Mouse (Mus musculus) heart, postnatal 10 days (tissue): ENCODE measurements at regions not wholly inside any gene's neighbourhood (a gene's known extent, or its start where the extent isn't known, plus 50 kb on each side); places are given as distances from the start of the nearest gene placed in this dataset.

Source experiments
- DNase-seq, 2 experiments: peaks; one replicate each; pipeline ENCODE4 v3.0.0; 2021
- intact Hi-C: fragments of 180-260 bp; cut with DNase I; formaldehyde crosslinking; loops from one replicate; pipeline ENCODE4 v1.15.1; 2025

GRCm38 (mm10) chr3:56437058-56437457 lies 253.6 kb upstream of the Nbea start:
- DNase-seq: peak; percentile 58 to 65
- intact Hi-C loops: no loop called here

- intact Hi-C loops: no loop called here
- peak; percentile 47 to 58 for DNase-seq
Measured at GRCm38 (mm10) chr3:56433495-56433894, 250.0 kb upstream of the Nbea start.

GRCm38 (mm10) chr3:56427201-56427600 lies 243.7 kb upstream of the Nbea start:
- intact Hi-C loops: no loop called here
- DNase-seq: no peak

- no peak for DNase-seq
- intact Hi-C loops: no loop called here
Measured at GRCm38 (mm10) chr3:56397851-56398496, 214.5 kb upstream of the Nbea start.

- DNase-seq: no peak
- intact Hi-C loops: no loop called here
Measured at GRCm38 (mm10) chr3:56393134-56393533, 209.6 kb upstream of the Nbea start.

- intact Hi-C loops: no loop called here
- DNase-seq: no peak
Measured at GRCm38 (mm10) chr3:56380316-56380715, 196.8 kb upstream of the Nbea start.

GRCm38 (mm10) chr3:56379500-56379899 lies 196.0 kb upstream of the Nbea start:
- intact Hi-C loops: no loop called here

GRCm38 (mm10) chr3:56362543-56362942 lies 179.0 kb upstream of the Nbea start:
- no peak for DNase-seq
- intact Hi-C loops: no loop called here

More at GRCm38 (mm10) chr3:56379500-56379899, 196.0 kb upstream of the Nbea start:
- DNase-seq: no peak

GRCm38 (mm10) chr3:56357035-56357701 lies 173.7 kb upstream of the Nbea start:
- intact Hi-C loops: no loop called here
- no peak for DNase-seq

- intact Hi-C loops: no loop called here
- DNase-seq: no peak
Measured at GRCm38 (mm10) chr3:56356163-56356882, 172.8 kb upstream of the Nbea start.
